Mouse (Mus musculus): ENCODE results near the gene Dnah11. TPM values are rescaled to one million over a fixed set of nuclear protein-coding genes. Genes with fewer than 3 reads are reported as not detected.
A peak's percentile ranks its signal among the peaks of the same experiment; 100 is the strongest.
"Not testable (repeated sequence)": the region's sequence is repeated elsewhere in the genome, so short reads cannot be mapped to it uniquely, and the experiment has no call there.

The Dnah11 gene
- polyA plus RNA-seq, 1 experiment from 2014 or later = 0.13 TPM

DNA sequence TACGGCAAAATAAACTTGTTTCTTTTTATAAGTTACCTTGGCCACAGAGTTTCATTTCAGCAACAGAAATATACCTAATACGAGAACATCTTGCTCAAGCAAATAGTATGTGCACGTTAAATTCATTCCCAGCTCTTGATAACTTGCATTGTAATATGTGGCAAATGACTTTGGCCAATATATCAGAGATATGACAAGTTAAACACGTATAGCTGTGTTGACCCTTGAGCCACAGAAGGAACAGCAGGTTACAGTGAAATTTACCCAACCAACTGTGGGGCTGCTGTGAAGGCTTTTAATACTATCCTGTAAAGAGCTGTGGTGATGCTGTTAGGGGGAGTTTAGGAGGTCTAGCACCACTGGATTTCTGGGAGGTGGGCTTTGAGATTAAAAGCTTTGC is 298.0 kb downstream of the Dnah11 start:
- H3K27me3 ChIP-seq (ENCODE audit: control insufficient read depth, insufficient read depth, low read length); H3K4me3 ChIP-seq (replicated peaks; ENCODE audit: low read depth, low read length); H3K27ac ChIP-seq (replicated peaks; ENCODE audit: low read depth, low read length); H3K9ac ChIP-seq (replicated peaks; ENCODE audit: low read length); H3K4me1 ChIP-seq (ENCODE audit: control insufficient read depth, insufficient read depth, low read length); H3K4me2 ChIP-seq (ENCODE audit: low read length); H3K36me3 ChIP-seq (ENCODE audit: control insufficient read depth, insufficient read depth, low read length); ATAC-seq (ENCODE audit: low FRiP score, low TSS enrichment); H3K9me3 ChIP-seq (ENCODE audit: control insufficient read depth, low read length); DNase-seq: not testable (repeated sequence)
- no CpG with 5 or more reads among the region's 4 CpGs for WGBS

- no peaks in the 10 kb centered on the region for H3K36me3 ChIP-seq (ENCODE audit: control insufficient read depth, insufficient read depth, low read length)
- no peaks in the 10 kb centered on the region for H3K9me3 ChIP-seq (ENCODE audit: control insufficient read depth, low read length)
- H3K4me1 ChIP-seq (ENCODE audit: control insufficient read depth, insufficient read depth, low read length) = no peaks in the 10 kb centered on the region
- no peak overlapping the region for H3K27ac ChIP-seq (replicated peaks; ENCODE audit: low read depth, low read length)
- H3K9ac ChIP-seq (replicated peaks; ENCODE audit: low read length) = no peak overlapping the region
- DNase-seq (no peak), ATAC-seq (ENCODE audit: low FRiP score, low TSS enrichment) (no peak)
- no peaks in the 10 kb centered on the region for H3K27me3 ChIP-seq (ENCODE audit: control insufficient read depth, insufficient read depth, low read length)
- H3K4me3 ChIP-seq (replicated peaks; ENCODE audit: low read depth, low read length) = no peak overlapping the region
- H3K4me2 ChIP-seq (ENCODE audit: low read length) = no peak overlapping the region
- WGBS = 88% methylated on average over 3 of the region's 3 CpGs
Measured at GRCm38 (mm10) chr12:117887422-117887821, 311.4 kb downstream of the Dnah11 start.

- WGBS = 97% methylated on average over 2 of the region's 2 CpGs
- ATAC-seq (ENCODE audit: low FRiP score, low TSS enrichment) (no peak), DNase-seq (no peak)
- H3K27ac ChIP-seq (replicated peaks; ENCODE audit: low read depth, low read length) = no peak overlapping the region
- no peaks in the 10 kb centered on the region for H3K27me3 ChIP-seq (ENCODE audit: control insufficient read depth, insufficient read depth, low read length)
- no peaks in the 10 kb centered on the region for H3K36me3 ChIP-seq (ENCODE audit: control insufficient read depth, insufficient read depth, low read length)
- no peaks in the 10 kb centered on the region for H3K9me3 ChIP-seq (ENCODE audit: control insufficient read depth, low read length)
- no peak overlapping the region for H3K9ac ChIP-seq (replicated peaks; ENCODE audit: low read length)
- no peaks in the 10 kb centered on the region for H3K4me1 ChIP-seq (ENCODE audit: control insufficient read depth, insufficient read depth, low read length)
- H3K4me2 ChIP-seq (ENCODE audit: low read length) = no peak overlapping the region
- no peak overlapping the region for H3K4me3 ChIP-seq (replicated peaks; ENCODE audit: low read depth, low read length)
Measured at GRCm38 (mm10) chr12:117884627-117885026, 314.2 kb downstream of the Dnah11 start.

DNA sequence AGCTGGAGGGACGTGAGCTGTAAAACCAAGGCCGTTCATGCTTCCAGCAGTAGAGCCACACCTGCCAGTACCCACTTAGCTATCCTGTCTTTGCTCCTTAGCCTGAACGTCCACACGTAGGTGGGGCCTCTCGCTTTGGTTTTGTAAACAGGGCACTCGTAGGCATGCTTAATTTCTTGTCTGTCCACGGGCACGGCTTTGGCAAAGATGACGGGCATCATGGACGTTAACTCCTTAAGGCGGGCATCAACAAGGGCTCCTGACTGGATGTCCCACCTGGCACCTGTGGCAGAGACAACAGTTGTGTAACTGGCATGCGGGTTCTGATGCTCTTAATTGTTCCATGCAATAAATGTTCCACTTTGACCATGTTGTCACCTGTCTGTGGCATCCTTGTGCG is 320.5 kb downstream of the Dnah11 start:
- ATAC-seq (ENCODE audit: low FRiP score, low TSS enrichment) (no peak), DNase-seq (no peak)
- Histone ChIP-seq H3K27ac (replicated peaks; ENCODE audit: low read depth, low read length) (no peak overlapping the region), H3K4me3 (replicated peaks; ENCODE audit: low read depth, low read length) (no peak overlapping the region), H3K4me1 (ENCODE audit: control insufficient read depth, insufficient read depth, low read length) (no peaks in the 10 kb centered on the region), H3K36me3 (ENCODE audit: control insufficient read depth, insufficient read depth, low read length) (no peaks in the 10 kb centered on the region), H3K27me3 (ENCODE audit: control insufficient read depth, insufficient read depth, low read length) (no peaks in the 10 kb centered on the region), H3K9ac (replicated peaks; ENCODE audit: low read length) (no peak overlapping the region), H3K4me2 (ENCODE audit: low read length) (no peak overlapping the region), H3K9me3 (ENCODE audit: control insufficient read depth, low read length) (no peaks in the 10 kb centered on the region)
- WGBS = 96% methylated on average over 13 of the region's 13 CpGs

GRCm38 (mm10) chr12:117872265-117872664 is 326.6 kb downstream of the Dnah11 start:
- H3K4me1 ChIP-seq (ENCODE audit: control insufficient read depth, insufficient read depth, low read length) = no peaks in the 10 kb centered on the region
- H3K27me3 ChIP-seq (ENCODE audit: control insufficient read depth, insufficient read depth, low read length) = no peaks in the 10 kb centered on the region
- no peak overlapping the region for H3K4me3 ChIP-seq (replicated peaks; ENCODE audit: low read depth, low read length)
- no peak overlapping the region for H3K9ac ChIP-seq (replicated peaks; ENCODE audit: low read length)
- H3K9me3 ChIP-seq (ENCODE audit: control insufficient read depth, low read length) = no peaks in the 10 kb centered on the region
- no peak for ATAC-seq (ENCODE audit: low FRiP score, low TSS enrichment)
- WGBS = 83% methylated on average over 5 of the region's 5 CpGs
- H3K27ac ChIP-seq (replicated peaks; ENCODE audit: low read depth, low read length) = no peak overlapping the region
- H3K36me3 ChIP-seq (ENCODE audit: control insufficient read depth, insufficient read depth, low read length) = no peaks in the 10 kb centered on the region
- H3K4me2 ChIP-seq (ENCODE audit: low read length) = no peak overlapping the region
- peak; percentile 4 for DNase-seq

GRCm38 (mm10) chr12:117867708-117868564 is 330.9 kb downstream of the Dnah11 start:
- Histone ChIP-seq H3K4me1 (ENCODE audit: control insufficient read depth, insufficient read depth, low read length) (no peaks in the 10 kb centered on the region), H3K9ac (replicated peaks; ENCODE audit: low read length) (no peak overlapping the region), H3K27ac (replicated peaks; ENCODE audit: low read depth, low read length) (no peak overlapping the region), H3K4me3 (replicated peaks; ENCODE audit: low read depth, low read length) (no peak overlapping the region), H3K9me3 (ENCODE audit: control insufficient read depth, low read length) (no peaks in the 10 kb centered on the region), H3K27me3 (ENCODE audit: control insufficient read depth, insufficient read depth, low read length) (no peaks in the 10 kb centered on the region), H3K36me3 (ENCODE audit: control insufficient read depth, insufficient read depth, low read length) (no peaks in the 10 kb centered on the region), H3K4me2 (ENCODE audit: low read length) (no peak overlapping the region)
- DNase-seq (no peak), ATAC-seq (ENCODE audit: low FRiP score, low TSS enrichment) (no peak)
- WGBS = 94% methylated on average over 4 of the region's 4 CpGs

DNA sequence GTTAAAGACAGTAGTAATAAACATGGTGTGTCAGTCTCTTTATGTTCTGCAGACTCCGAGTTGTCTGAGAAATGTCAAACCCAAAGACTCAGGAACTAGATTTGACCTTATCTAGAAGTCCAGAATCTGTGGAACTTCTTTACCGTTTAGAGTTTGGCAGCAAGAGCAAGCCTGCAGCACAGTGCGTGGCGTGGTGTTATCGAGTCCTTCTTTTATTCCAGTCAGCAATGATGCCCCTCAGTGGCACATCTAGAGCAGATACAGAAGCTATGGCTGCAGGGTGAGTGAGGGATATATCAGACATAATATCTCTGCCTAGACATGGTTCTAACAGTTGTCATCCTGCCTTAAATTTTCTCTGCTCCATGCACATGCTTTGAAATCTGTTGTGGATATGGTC is 336.2 kb downstream of the Dnah11 start:
- Histone ChIP-seq H3K4me1 (ENCODE audit: control insufficient read depth, insufficient read depth, low read length) (no peaks in the 10 kb centered on the region), H3K36me3 (ENCODE audit: control insufficient read depth, insufficient read depth, low read length) (no peaks in the 10 kb centered on the region), H3K9me3 (ENCODE audit: control insufficient read depth, low read length) (no peaks in the 10 kb centered on the region), H3K27me3 (ENCODE audit: control insufficient read depth, insufficient read depth, low read length) (no peaks in the 10 kb centered on the region), H3K9ac (replicated peaks; ENCODE audit: low read length) (no peak overlapping the region), H3K4me3 (replicated peaks; ENCODE audit: low read depth, low read length) (no peak overlapping the region), H3K4me2 (ENCODE audit: low read length) (no peak overlapping the region), H3K27ac (replicated peaks; ENCODE audit: low read depth, low read length) (no peak overlapping the region)
- 94% methylated on average over 5 of the region's 5 CpGs for WGBS
- ATAC-seq (ENCODE audit: low FRiP score, low TSS enrichment) (no peak), DNase-seq (no peak)

DNA sequence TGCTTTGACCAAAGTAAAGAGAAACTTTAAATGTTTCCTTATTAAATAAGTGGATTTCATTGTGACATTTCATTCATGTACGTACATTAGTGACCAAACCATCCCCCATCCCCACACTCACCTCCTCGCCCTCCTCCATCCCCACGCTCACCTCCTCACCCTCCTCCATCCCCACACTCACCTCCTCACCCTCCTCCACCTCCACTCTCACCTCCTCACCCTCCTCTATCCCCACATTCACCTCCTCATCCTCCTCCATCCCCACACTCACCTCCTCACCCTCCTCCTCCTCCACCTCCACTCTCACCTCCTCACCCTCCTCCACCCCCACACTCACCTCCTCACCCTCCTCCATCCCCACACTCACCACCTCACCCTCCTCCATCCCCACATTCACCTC is 337.6 kb downstream of the Dnah11 start:
- H3K4me3 ChIP-seq (replicated peaks; ENCODE audit: low read depth, low read length) = no peak overlapping the region
- no peaks in the 10 kb centered on the region for H3K9me3 ChIP-seq (ENCODE audit: control insufficient read depth, low read length)
- H3K4me2 ChIP-seq (ENCODE audit: low read length) = no peak overlapping the region
- H3K36me3 ChIP-seq (ENCODE audit: control insufficient read depth, insufficient read depth, low read length) = no peaks in the 10 kb centered on the region
- ATAC-seq (ENCODE audit: low FRiP score, low TSS enrichment) (no peak), DNase-seq (no peak)
- no peaks in the 10 kb centered on the region for H3K4me1 ChIP-seq (ENCODE audit: control insufficient read depth, insufficient read depth, low read length)
- H3K27me3 ChIP-seq (ENCODE audit: control insufficient read depth, insufficient read depth, low read length) = no peaks in the 10 kb centered on the region
- no peak overlapping the region for H3K9ac ChIP-seq (replicated peaks; ENCODE audit: low read length)
- 53% methylated on average over 3 of the region's 3 CpGs for WGBS
- H3K27ac ChIP-seq (replicated peaks; ENCODE audit: low read depth, low read length) = no peak overlapping the region

DNA sequence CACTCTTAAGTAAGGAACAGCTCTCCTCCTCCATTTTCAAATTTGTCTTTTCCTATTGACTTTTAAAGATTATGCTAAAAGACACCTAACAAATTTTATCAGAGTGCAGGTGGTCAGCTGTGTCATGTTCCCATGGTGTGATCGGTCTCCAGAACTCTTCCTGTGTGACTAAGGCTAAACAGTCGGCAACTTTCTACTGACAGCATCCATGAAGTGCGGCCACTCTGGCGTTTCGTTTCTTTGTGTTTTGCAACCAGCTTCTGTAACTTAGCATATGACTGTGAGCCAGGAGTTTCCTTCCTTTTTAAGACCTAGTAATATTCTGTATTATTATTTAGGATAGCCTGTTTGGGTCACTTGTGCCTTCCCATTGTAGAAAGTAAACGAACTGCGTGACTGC is 338.0 kb downstream of the Dnah11 start:
- Histone ChIP-seq H3K27ac (replicated peaks; ENCODE audit: low read depth, low read length) (no peak overlapping the region), H3K4me3 (replicated peaks; ENCODE audit: low read depth, low read length) (no peak overlapping the region), H3K36me3 (ENCODE audit: control insufficient read depth, insufficient read depth, low read length) (no peaks in the 10 kb centered on the region), H3K27me3 (ENCODE audit: control insufficient read depth, insufficient read depth, low read length) (no peaks in the 10 kb centered on the region), H3K4me2 (ENCODE audit: low read length) (no peak overlapping the region), H3K9ac (replicated peaks; ENCODE audit: low read length) (no peak overlapping the region), H3K9me3 (ENCODE audit: control insufficient read depth, low read length) (no peaks in the 10 kb centered on the region), H3K4me1 (ENCODE audit: control insufficient read depth, insufficient read depth, low read length) (no peaks in the 10 kb centered on the region)
- no peak for DNase-seq
- ATAC-seq (ENCODE audit: low FRiP score, low TSS enrichment) = no peak
- WGBS = 71% methylated on average over 7 of the region's 7 CpGs

Data from midbrain, embryonic 14.5 days (tissue).